Comparison of ENCODE assay signal across 8 mouse cellular contexts in genomic region chr9:45935628-45936210, GRCm38 (mm10). TPM values are rescaled to one million over a fixed set of nuclear protein-coding genes. Genes with fewer than 3 reads are reported as not detected.
DNase-seq lines count a peak whose midpoint lies in the region; ATAC-seq and TF ChIP-seq lines count a peak whose summit lies in the region.

Gene Tagln, minus strand, starts transcription at chr9:45936058.

- DNase-seq in Muller cell, postnatal 12 days (ENCODE audit: inconsistent ontology term) = peak; percentile 96
- DNase-seq in adrenal gland, postnatal 10 days = no peak
- peak; percentile 53 for DNase-seq in gastrocnemius, adult 2 months
- DNase-seq in testis, postnatal 10 days (ENCODE audit: low spot score) = peak; percentile 74
- DNase-seq in left cerebral cortex, adult 8-10 months (ENCODE audit: low spot score in 2 of 2) = no peak
- no peak for DNase-seq in layer of hippocampus, adult 8-10 months (ENCODE audit: low spot score in 2 of 2)

- H3K9ac ChIP-seq in hindbrain, embryonic 15.5 days = no peak within 1 kb of the TSS
- H3K9ac ChIP-seq in lung, embryonic 16.5 days (ENCODE audit: low read length) = peak within 1 kb of the TSS; percentile 53; the same call in 1 of the 2 replicates

- H3K4me3 ChIP-seq in gastrocnemius, adult 2 months = peak within 1 kb of the TSS; percentile 48
- no peak within 1 kb of the TSS for H3K4me3 ChIP-seq in hindbrain, embryonic 15.5 days
- H3K4me3 ChIP-seq in lung, embryonic 16.5 days (ENCODE audit: low read length) = peak within 1 kb of the TSS; percentile 34

- H3K4me2 ChIP-seq in hindbrain, embryonic 15.5 days = peak within 1 kb of the TSS; percentile 40
- peak within 1 kb of the TSS; percentile 52 for H3K4me2 ChIP-seq in lung, embryonic 16.5 days (ENCODE audit: low read depth, low read length)

- H3K27ac ChIP-seq in gastrocnemius, adult 2 months = peak within 1 kb of the TSS; percentile 77
- H3K27ac ChIP-seq in hindbrain, embryonic 15.5 days (replicated peaks) = no peak within 1 kb of the TSS
- peak within 1 kb of the TSS; percentile 60 for H3K27ac ChIP-seq in lung, embryonic 16.5 days (ENCODE audit: low read length)

- peak; percentile 31; the same call in 1 of the 2 replicates for ATAC-seq in hindbrain, embryonic 15.5 days (ENCODE audit: low FRiP score, low read depth)
- peak; percentile 78 for ATAC-seq in lung, embryonic 16.5 days (ENCODE audit: low read depth)

- intact Hi-C loops in gastrocnemius, adult 2 months (cut with DNase I) = loop anchor here (2.0 kb wide), 1 partner anchor 23 kb away; no protein-coding TSS in a partner anchor

- no peaks in the 10 kb centered on the region for H3K27me3 ChIP-seq in hindbrain, embryonic 15.5 days
- H3K27me3 ChIP-seq in lung, embryonic 16.5 days (ENCODE audit: control insufficient read depth, insufficient read depth, low read depth, low read length) = no peaks in the 10 kb centered on the region

- peaks cover 28% of the 10 kb centered on the region for H3K36me3 ChIP-seq in hindbrain, embryonic 15.5 days
- peaks cover 8% of the 10 kb centered on the region for H3K36me3 ChIP-seq in lung, embryonic 16.5 days (ENCODE audit: control insufficient read depth, insufficient read depth, low read length)

- 0 out of 2 replicates have a peak, but pooled peaks cover 6% of the 10 kb centered on the region for H3K4me1 ChIP-seq in hindbrain, embryonic 15.5 days (replicated peaks)
- peaks cover 31% of the 10 kb centered on the region for H3K4me1 ChIP-seq in lung, embryonic 16.5 days (replicated peaks; ENCODE audit: control insufficient read depth, insufficient read depth, low read length)

- 12% methylated on average over 21 of the region's 21 CpGs for WGBS in hindbrain, embryonic 15.5 days
- 2% methylated on average over 21 of the region's 21 CpGs for WGBS in lung, embryonic 16.5 days

- no peak for TF ChIP-seq CTCF in gastrocnemius, adult 2 months (IDR thresholded peaks at IDR 0.05)

- H3K9me3 ChIP-seq in hindbrain, embryonic 15.5 days = no peaks in the 10 kb centered on the region
- no peaks in the 10 kb centered on the region for H3K9me3 ChIP-seq in lung, embryonic 16.5 days (ENCODE audit: control insufficient read depth, low read length)

RNA-seq across cellular contexts. Expression of gene Tagln, which starts in this region (rescaled TPM):
- 10 to 100 TPM; 53.1 to 84.6 TPM for total RNA-seq in adrenal gland, postnatal 10 days (2021)
- 10 to 100 TPM; 38.5 to 49.2 TPM for total RNA-seq in gastrocnemius, adult 2 months (2021)
- 6.5 and 7.2 TPM in 2 replicates for polyA plus RNA-seq in hindbrain, embryonic 15.5 days (2015; fragmentation: Nextera tagmentation; extraction: Ambion mirVana)
- 138 and 141 TPM in 2 replicates for polyA plus RNA-seq in lung, embryonic 16.5 days (2015; fragmentation: Nextera tagmentation; extraction: Ambion mirVana)
- total RNA-seq in left cerebral cortex, adult 8-10 months (2022) = 10 to 100 TPM in 1 of 4 experiments, 1 to 10 TPM in 3; 8.9 to 17.1 (median 9.1) TPM
- total RNA-seq in layer of hippocampus, adult 8-10 months (2022) = 10 to 100 TPM in 2 of 4 experiments, 1 to 10 TPM in 2; 4.2 to 16.3 (median 8.8) TPM

Comparison
In these comparisons a context has a peak if more than half of its experiments do, and no peak if none do; other contexts are left out.
1. RNA of gene Tagln (polyA plus RNA-seq): 138 to 141 TPM in lung, embryonic 16.5 days; 6.5 to 7.2 TPM in hindbrain, embryonic 15.5 days; every median in the first group is over 10 times any median in the second.
2. DNase-seq: peak in Muller cell, postnatal 12 days (single experiment), gastrocnemius, adult 2 months (single experiment) and testis, postnatal 10 days (single experiment); none in adrenal gland, postnatal 10 days (single experiment), left cerebral cortex, adult 8-10 months (0 of 2) and layer of hippocampus, adult 8-10 months (0 of 2).